Mouse (Mus musculus): ENCODE measurements around the gene Ccdc88c. TPM values are rescaled to one million over a fixed set of nuclear protein-coding genes. Genes with fewer than 3 reads are reported as not detected.
A peak's percentile ranks its signal among the peaks of the same experiment; 100 is the strongest.

Ccdc88c gene
- polyA plus RNA-seq, 1 experiment from 2014 or later = 15.3 TPM

- H3K9me3 ChIP-seq (ENCODE audit: low read depth, low read length) = no peaks in the 10 kb centered on the region
- H3K4me1 ChIP-seq (ENCODE audit: insufficient read depth) = no peaks in the 10 kb centered on the region
- ATAC-seq (ENCODE audit: insufficient read depth) (peak; percentile 67; the same call in 1 of the 2 replicates), DNase-seq (peak; percentile 95)
- H3K4me3 ChIP-seq (ENCODE audit: low read depth, low read length) = no peak overlapping the region
- 69% methylated on average over 14 of the region's 14 CpGs for WGBS
- H3K36me3 ChIP-seq (ENCODE audit: insufficient read depth) = peaks cover 51% of the 10 kb centered on the region
- no peak overlapping the region for H3K9ac ChIP-seq
- no peak overlapping the region for H3K4me2 ChIP-seq
- peak; percentile 84 for TF ChIP-seq CTCF (IDR thresholded peaks at IDR 0.05; ENCODE audit: low read depth)
- H3K27ac ChIP-seq (ENCODE audit: low read depth) = no peak overlapping the region
- H3K27me3 ChIP-seq (ENCODE audit: insufficient read depth, low read length) = no peaks in the 10 kb centered on the region
Observed at GRCm38 (mm10) chr12:100925644-100926619, 102.9 kb downstream of the Ccdc88c start.

DNA sequence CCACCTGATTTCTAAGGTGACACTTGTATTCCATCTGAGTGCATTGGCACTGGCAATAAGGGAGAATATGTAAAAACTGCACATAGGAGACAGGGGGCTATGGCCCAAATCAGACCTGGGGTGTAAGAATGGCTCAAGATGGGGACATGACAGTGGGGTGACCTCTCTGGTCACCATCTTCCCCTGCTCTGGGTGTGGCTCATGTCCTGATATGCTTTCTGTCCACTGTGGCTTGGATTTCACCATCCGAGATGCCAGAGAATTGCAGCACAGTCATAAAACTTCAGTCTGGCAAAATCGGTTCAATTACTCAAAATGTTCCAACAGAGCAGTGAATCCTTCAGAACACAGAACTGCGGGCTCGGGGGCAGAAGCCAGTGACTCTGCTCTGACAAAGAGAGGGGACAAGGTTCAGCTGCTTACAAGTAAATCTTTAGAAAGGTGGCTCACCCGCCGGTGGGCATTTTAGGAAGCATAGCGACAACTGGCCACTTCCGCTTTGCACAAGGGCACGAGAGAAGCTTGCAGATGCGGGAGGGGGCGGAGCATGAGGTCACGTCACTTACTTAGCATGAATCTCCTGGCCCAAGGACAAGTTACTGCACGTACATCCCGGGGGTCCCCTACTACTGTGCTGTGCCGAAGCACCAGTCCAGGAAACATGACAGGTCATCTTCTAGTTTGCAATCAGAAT is 104.1 kb downstream of the Ccdc88c start:
- ATAC-seq (ENCODE audit: insufficient read depth) = no peak
- no peak overlapping the region for H3K27ac ChIP-seq (ENCODE audit: low read depth)
- 76% methylated on average over 15 of the region's 15 CpGs for WGBS

GRCm38 (mm10) chr12:100910731-100911130 is 118.1 kb downstream of the Ccdc88c start:
- TF ChIP-seq CTCF (IDR thresholded peaks at IDR 0.05; ENCODE audit: low read depth) = no peak
- peaks cover 15% of the 10 kb centered on the region; the same call in 1 of the 2 replicates for H3K36me3 ChIP-seq (ENCODE audit: insufficient read depth)
- H3K27me3 ChIP-seq (ENCODE audit: insufficient read depth, low read length) = peaks cover 16% of the 10 kb centered on the region; the same call in 1 of the 2 replicates
- 74% methylated on average over 12 of the region's 12 CpGs for WGBS
- ATAC-seq (ENCODE audit: insufficient read depth) = no peak
- no peak for DNase-seq
- H3K9ac ChIP-seq = no peak overlapping the region
- no peak overlapping the region for H3K4me2 ChIP-seq
- no peak overlapping the region for H3K4me3 ChIP-seq (ENCODE audit: low read depth, low read length)
- no peak overlapping the region for H3K27ac ChIP-seq (ENCODE audit: low read depth)
- H3K9me3 ChIP-seq (ENCODE audit: low read depth, low read length) = no peaks in the 10 kb centered on the region
- no peaks in the 10 kb centered on the region for H3K4me1 ChIP-seq (ENCODE audit: insufficient read depth)

More for the DNA sequence above, 104.1 kb downstream of the Ccdc88c start:
- peaks cover 48% of the 10 kb centered on the region for H3K36me3 ChIP-seq (ENCODE audit: insufficient read depth)
- no peaks in the 10 kb centered on the region for H3K4me1 ChIP-seq (ENCODE audit: insufficient read depth)
- H3K27me3 ChIP-seq (ENCODE audit: insufficient read depth, low read length) = no peaks in the 10 kb centered on the region
- DNase-seq = no peak
- no peak for TF ChIP-seq CTCF (IDR thresholded peaks at IDR 0.05; ENCODE audit: low read depth)
- H3K9me3 ChIP-seq (ENCODE audit: low read depth, low read length) = no peaks in the 10 kb centered on the region
- no peak overlapping the region for H3K9ac ChIP-seq
- H3K4me3 ChIP-seq (ENCODE audit: low read depth, low read length) = no peak overlapping the region
- H3K4me2 ChIP-seq = no peak overlapping the region

DNA sequence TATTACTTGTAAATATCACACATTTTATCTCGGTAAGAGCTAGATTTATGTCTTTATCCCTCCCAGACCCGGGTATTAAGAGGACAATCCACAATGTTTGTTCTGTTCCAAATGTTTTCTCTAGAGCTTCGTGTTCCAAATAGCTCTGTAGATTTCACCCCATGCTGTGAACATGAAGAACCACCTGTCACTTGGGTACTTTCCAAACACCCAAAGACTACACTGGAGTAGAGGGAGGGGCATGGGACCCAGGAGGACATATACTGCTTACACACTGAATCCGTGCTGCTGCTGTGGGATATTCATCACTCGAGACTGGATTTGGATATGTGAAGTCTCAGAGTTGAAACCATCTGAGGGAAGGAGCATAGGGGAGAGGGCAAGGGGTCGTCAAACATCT is 119.1 kb downstream of the Ccdc88c start:
- Histone ChIP-seq H3K27ac (ENCODE audit: low read depth) (no peak overlapping the region), H3K36me3 (ENCODE audit: insufficient read depth) (peaks cover 15% of the 10 kb centered on the region; the same call in 1 of the 2 replicates), H3K4me3 (ENCODE audit: low read depth, low read length) (no peak overlapping the region), H3K9me3 (ENCODE audit: low read depth, low read length) (no peaks in the 10 kb centered on the region), H3K9ac (no peak overlapping the region), H3K27me3 (ENCODE audit: insufficient read depth, low read length) (peaks cover 16% of the 10 kb centered on the region; the same call in 1 of the 2 replicates), H3K4me1 (ENCODE audit: insufficient read depth) (no peaks in the 10 kb centered on the region), H3K4me2 (no peak overlapping the region)
- ATAC-seq (ENCODE audit: insufficient read depth) (no peak), DNase-seq (no peak)
- 50% methylated on average over 6 of the region's 6 CpGs for WGBS
- TF ChIP-seq CTCF (IDR thresholded peaks at IDR 0.05; ENCODE audit: low read depth) = no peak

DNA sequence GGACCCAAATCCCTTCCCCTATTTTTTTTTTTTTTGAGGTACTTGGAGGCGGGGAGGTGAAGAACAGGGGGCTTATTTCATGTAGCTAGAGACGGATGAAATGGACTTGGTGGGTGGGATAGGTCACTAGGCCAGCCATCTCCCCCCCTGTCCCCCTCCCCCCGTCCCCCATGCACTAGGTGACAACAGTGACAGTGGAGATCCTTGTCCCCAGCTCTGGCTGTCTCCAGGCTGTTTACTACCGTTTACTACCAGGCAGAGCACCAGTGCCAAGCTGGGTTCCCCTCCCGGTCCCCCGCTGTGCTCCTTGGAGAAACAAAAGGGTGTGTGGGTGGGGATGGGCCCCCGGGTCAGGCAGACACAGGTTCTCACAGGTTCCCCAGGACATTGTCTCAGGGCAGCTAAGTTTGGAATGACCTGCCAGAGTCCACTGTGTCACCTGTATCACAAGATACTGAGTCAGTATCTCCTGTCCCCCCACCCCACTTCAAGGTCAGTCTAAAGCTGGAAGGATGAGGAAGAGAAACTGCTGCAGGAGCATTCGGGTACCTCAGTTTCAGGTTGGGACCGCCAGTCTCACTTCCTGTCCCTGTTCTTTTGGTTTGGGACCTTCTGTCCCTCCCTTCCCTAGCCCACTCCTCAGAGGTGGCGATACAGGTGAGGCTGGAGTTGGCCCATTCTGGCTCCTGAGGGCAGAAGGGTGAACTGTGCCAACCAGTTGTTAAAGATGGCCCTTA is 120.4 kb downstream of the Ccdc88c start:
- Histone ChIP-seq H3K36me3 (ENCODE audit: insufficient read depth) (peaks cover 14% of the 10 kb centered on the region; the same call in 1 of the 2 replicates), H3K9ac (peak overlapping the region; percentile 38; the same call in 1 of the 2 replicates), H3K4me1 (ENCODE audit: insufficient read depth) (no peaks in the 10 kb centered on the region), H3K27me3 (ENCODE audit: insufficient read depth, low read length) (peaks cover 16% of the 10 kb centered on the region; the same call in 1 of the 2 replicates), H3K9me3 (ENCODE audit: low read depth, low read length) (no peaks in the 10 kb centered on the region), H3K4me2 (peak overlapping the region; percentile 73), H3K27ac (ENCODE audit: low read depth) (no peak overlapping the region), H3K4me3 (ENCODE audit: low read depth, low read length) (peak overlapping the region; percentile 34)
- ATAC-seq (ENCODE audit: insufficient read depth) (no peak), DNase-seq (no peak)
- WGBS = 24% methylated on average over 10 of the region's 10 CpGs
- no peak for TF ChIP-seq CTCF (IDR thresholded peaks at IDR 0.05; ENCODE audit: low read depth)

GRCm38 (mm10) chr12:100907598-100908297 is 121.1 kb downstream of the Ccdc88c start, which contains the start of gene Gpr68:
Gene Gpr68 (minus strand): TSS chr12:100908198.
- no peak for TF ChIP-seq CTCF (IDR thresholded peaks at IDR 0.05; ENCODE audit: low read depth)
- peak within 1 kb of the TSS; percentile 34 for H3K4me3 ChIP-seq (ENCODE audit: low read depth, low read length)
- peaks cover 7% of the 10 kb centered on the region; the same call in 1 of the 2 replicates for H3K36me3 ChIP-seq (ENCODE audit: insufficient read depth)
- WGBS = 5% methylated on average over 39 of the region's 39 CpGs
- H3K9ac ChIP-seq = peak within 1 kb of the TSS; percentile 38
- no peaks in the 10 kb centered on the region for H3K4me1 ChIP-seq (ENCODE audit: insufficient read depth)
- peaks cover 16% of the 10 kb centered on the region; the same call in 1 of the 2 replicates for H3K27me3 ChIP-seq (ENCODE audit: insufficient read depth, low read length)
- DNase-seq (peak; percentile 42), ATAC-seq (ENCODE audit: insufficient read depth) (peak; percentile 74)
- H3K9me3 ChIP-seq (ENCODE audit: low read depth, low read length) = no peaks in the 10 kb centered on the region
- H3K4me2 ChIP-seq = peak within 1 kb of the TSS; percentile 73
- no peak within 1 kb of the TSS for H3K27ac ChIP-seq (ENCODE audit: low read depth)

Measured in lung, embryonic 14.5 days (tissue).